ENCODE assay signal across 9 mouse cellular contexts in genomic region chr13:22036986-22037385, GRCm38 (mm10). TPM values are rescaled to one million over a fixed set of nuclear protein-coding genes. Genes with fewer than 3 reads are reported as not detected.
A peak's percentile ranks its signal among the peaks of the same experiment; 100 is the strongest.
DNase-seq lines count a peak whose midpoint lies in the region; ATAC-seq and TF ChIP-seq lines count a peak whose summit lies in the region.
"Had no signal": no experiment of that assay in that cellular context is flagged by ENCODE, and none has a peak within 500 bp of the region (broad histone marks: within the 10 kb centered on the region; RNA-seq: fewer than 3 reads in every experiment).

No protein-coding gene starts in this region.

- DNase-seq in hindbrain, embryonic 11.5 days (ENCODE audit: low spot score): no peak
- DNase-seq in hindbrain, postnatal 0 days (ENCODE audit: low spot score): no peak
- DNase-seq in ES-E14 (ENCODE audit: low read depth, low spot score): no peak
- DNase-seq in forebrain, embryonic 14.5 days (ENCODE audit: low spot score): no peak
- no peak for DNase-seq in spleen, postnatal 4 days (ENCODE audit: low spot score in 2 of 2)
- no peak for DNase-seq in gastrocnemius, postnatal 14 days
- DNase-seq in cerebellum, adult 2 months: no peak
- DNase-seq: kidney, adult 2 months had no signal

- H3K27ac ChIP-seq in hindbrain, embryonic 11.5 days (ENCODE audit: low read depth, low read length): peak overlapping the region; percentile 88
- H3K27ac ChIP-seq in hindbrain, postnatal 0 days: no peak overlapping the region
- peak overlapping the region; percentile 47; the same call in 1 of the 2 replicates for H3K27ac ChIP-seq in ES-E14 (ENCODE audit: insufficient read depth, low read depth, low read length, poor library complexity, severe bottlenecking)
- H3K27ac ChIP-seq in forebrain, embryonic 14.5 days (ENCODE audit: low read depth, low read length): peak overlapping the region; percentile 88
- peak overlapping the region; percentile 100 for H3K27ac ChIP-seq in liver, embryonic 15.5 days (replicated peaks)
- H3K27ac ChIP-seq in cerebellum, adult 2 months (ENCODE audit: insufficient read depth, low read length): no peak overlapping the region

- peak overlapping the region; percentile 59 for H3K9ac ChIP-seq in hindbrain, embryonic 11.5 days (ENCODE audit: low read depth, low read length)
- no peak overlapping the region for H3K9ac ChIP-seq in hindbrain, postnatal 0 days (replicated peaks; ENCODE audit: low read length)
- H3K9ac ChIP-seq in ES-E14 (ENCODE audit: insufficient read depth, low read depth, low read length, poor library complexity, severe bottlenecking): peak overlapping the region; percentile 66; the same call in 1 of the 2 replicates
- peak overlapping the region; percentile 66 for H3K9ac ChIP-seq in forebrain, embryonic 14.5 days (ENCODE audit: low read length)
- peak overlapping the region; percentile 71 for H3K9ac ChIP-seq in liver, embryonic 15.5 days

- peak overlapping the region; percentile 38; the same call in 1 of the 2 replicates for H3K4me3 ChIP-seq in hindbrain, embryonic 11.5 days (ENCODE audit: low read depth, low read length)
- no peak overlapping the region for H3K4me3 ChIP-seq in hindbrain, postnatal 0 days (ENCODE audit: low read length)
- peak overlapping the region; percentile 4 to 58; a peak in 2 of 4 replicates for H3K4me3 ChIP-seq in ES-E14 (ENCODE audit: insufficient read depth in 1 of 2, low read depth in 1 of 2, low read length in 2 of 2, poor library complexity in 1 of 2, severe bottlenecking in 1 of 2)
- peak overlapping the region; percentile 35 for H3K4me3 ChIP-seq in forebrain, embryonic 14.5 days (ENCODE audit: low read depth, low read length)
- H3K4me3 ChIP-seq in liver, embryonic 15.5 days (replicated peaks): peak overlapping the region; percentile 55
- H3K4me3 ChIP-seq in cerebellum, adult 2 months (replicated peaks; ENCODE audit: insufficient read depth, low read depth, low read length): no peak overlapping the region

- H3K36me3 ChIP-seq in hindbrain, embryonic 11.5 days (ENCODE audit: control insufficient read depth, insufficient read depth, low read length): no peaks in the 10 kb centered on the region
- H3K36me3 ChIP-seq in hindbrain, postnatal 0 days (ENCODE audit: insufficient read depth, low read length): no peaks in the 10 kb centered on the region
- H3K36me3 ChIP-seq in ES-E14 (ENCODE audit: control insufficient read depth, insufficient read depth, low read length, poor library complexity, severe bottlenecking): no peaks in the 10 kb centered on the region
- no peaks in the 10 kb centered on the region for H3K36me3 ChIP-seq in forebrain, embryonic 14.5 days (ENCODE audit: control insufficient read depth, insufficient read depth, low read length)
- no peaks in the 10 kb centered on the region for H3K36me3 ChIP-seq in liver, embryonic 15.5 days (replicated peaks)

- 0 out of 2 replicates have a peak, but pooled peaks cover 2% of the 10 kb centered on the region for H3K4me1 ChIP-seq in hindbrain, embryonic 11.5 days (replicated peaks; ENCODE audit: control insufficient read depth, insufficient read depth, low read length)
- H3K4me1 ChIP-seq in hindbrain, postnatal 0 days (ENCODE audit: insufficient read depth, low read length): peaks cover 13% of the 10 kb centered on the region; the same call in 1 of the 2 replicates
- H3K4me1 ChIP-seq in ES-E14 (ENCODE audit: control insufficient read depth in 2 of 2, insufficient read depth in 2 of 2, low read length in 2 of 2, poor library complexity in 1 of 2): peaks cover 0 to 8% of the 10 kb centered on the region in 2 experiments; a peak in 1 of 4 replicates
- peaks cover 18% of the 10 kb centered on the region for H3K4me1 ChIP-seq in forebrain, embryonic 14.5 days (ENCODE audit: control insufficient read depth, insufficient read depth, low read length)
- peaks cover 62% of the 10 kb centered on the region for H3K4me1 ChIP-seq in liver, embryonic 15.5 days (replicated peaks)
- H3K4me1 ChIP-seq in cerebellum, adult 2 months (ENCODE audit: control insufficient read depth, insufficient read depth, low read length): no peaks in the 10 kb centered on the region; the same call in 1 of the 2 replicates

- peak overlapping the region; percentile 60 for H3K4me2 ChIP-seq in hindbrain, embryonic 11.5 days (replicated peaks; ENCODE audit: low read depth, low read length)
- H3K4me2 ChIP-seq in hindbrain, postnatal 0 days (ENCODE audit: low read depth, low read length): no peak overlapping the region
- H3K4me2 ChIP-seq in forebrain, embryonic 14.5 days (ENCODE audit: low read length): peak overlapping the region; percentile 64
- H3K4me2 ChIP-seq in liver, embryonic 15.5 days: peak overlapping the region; percentile 75

- in situ Hi-C loops in ES-E14 (cut with MboI; ENCODE audit: low sequenced_read_pairs in 2 of 2, unreplicated experiment in 2 of 2): loop anchor here (10.0 to 25.0 kb wide), 8 partner anchors 300 to 1725 kb away; partner anchors contain the start of genes Hist1h4j (in 2 of the 2), Abt1 (in 1 of the 2), Hist1h1a (in 1 of the 2) and Hist1h1d (in 1 of the 2)

- no peak for TF ChIP-seq POLR2A in cerebellum, adult 2 months (IDR thresholded peaks at IDR 0.05; ENCODE audit: borderline replicate concordance, insufficient read depth, low read length)

- no peak for ATAC-seq in hindbrain, embryonic 11.5 days (ENCODE audit: low FRiP score)
- no peak for ATAC-seq in hindbrain, postnatal 0 days
- no peak for ATAC-seq in forebrain, embryonic 14.5 days
- no peak for ATAC-seq in liver, embryonic 15.5 days (ENCODE audit: insufficient read depth)

- intact Hi-C loops in gastrocnemius, postnatal 14 days (cut with DNase I; ENCODE audit: low total_unique reads): loop anchor here (10.0 kb wide), 1 partner anchor 212 kb away; no protein-coding TSS in a partner anchor

- H3K9me3 ChIP-seq in hindbrain, embryonic 11.5 days (ENCODE audit: control insufficient read depth, low read length): no peaks in the 10 kb centered on the region
- H3K9me3 ChIP-seq in hindbrain, postnatal 0 days (ENCODE audit: low read length): no peaks in the 10 kb centered on the region
- no peaks in the 10 kb centered on the region for H3K9me3 ChIP-seq in ES-E14 (ENCODE audit: control insufficient read depth, insufficient read depth, low read depth, low read length)
- no peaks in the 10 kb centered on the region for H3K9me3 ChIP-seq in forebrain, embryonic 14.5 days (replicated peaks; ENCODE audit: control insufficient read depth, low read length)
- H3K9me3 ChIP-seq in liver, embryonic 15.5 days (replicated peaks): no peaks in the 10 kb centered on the region

- TF ChIP-seq CTCF in hindbrain, postnatal 0 days (IDR thresholded peaks at IDR 0.05; ENCODE audit: low read depth): no peak
- no peak for TF ChIP-seq CTCF in cerebellum, adult 2 months (IDR thresholded peaks at IDR 0.05; ENCODE audit: borderline replicate concordance, insufficient read depth, low read depth, low read length)

- H3K27me3 ChIP-seq in hindbrain, embryonic 11.5 days (ENCODE audit: control insufficient read depth, insufficient read depth, low read length): no peaks in the 10 kb centered on the region
- H3K27me3 ChIP-seq in hindbrain, postnatal 0 days (ENCODE audit: insufficient read depth, low read length): no peaks in the 10 kb centered on the region
- H3K27me3 ChIP-seq in forebrain, embryonic 14.5 days (replicated peaks; ENCODE audit: control insufficient read depth, insufficient read depth, low read length): no peaks in the 10 kb centered on the region
- no peaks in the 10 kb centered on the region for H3K27me3 ChIP-seq in liver, embryonic 15.5 days
- H3K27me3 ChIP-seq in cerebellum, adult 2 months (ENCODE audit: control insufficient read depth, insufficient read depth, low read length): no peaks in the 10 kb centered on the region

- WGBS in hindbrain, embryonic 11.5 days: 64% methylated on average over 3 of the region's 3 CpGs
- 54% methylated on average over 3 of the region's 3 CpGs for WGBS in hindbrain, postnatal 0 days
- WGBS in forebrain, embryonic 14.5 days: 50% methylated on average over 3 of the region's 3 CpGs
- WGBS in liver, embryonic 15.5 days (ENCODE audit: insufficient replicate concordance): 41% methylated on average over 3 of the region's 3 CpGs
- 54% methylated on average over 3 of the region's 3 CpGs for WGBS in cerebellum, adult 2 months

RNA-seq across cellular contexts. Expression of gene Hist1h2bk, which starts 1.3 kb away (rescaled TPM):
- 7.2 and 10.2 TPM in 2 replicates for polyA plus RNA-seq in hindbrain, embryonic 11.5 days (2014; fragmentation: Nextera tagmentation; extraction: Ambion mirVana)
- 468 and 587 TPM in 2 replicates for total RNA-seq in hindbrain, postnatal 0 days (2014; rRNA removed)
- polyA plus RNA-seq in hindbrain, postnatal 0 days (2015; fragmentation: Nextera tagmentation; extraction: Ambion mirVana): 0.84 and 1.2 TPM in 2 replicates
- 1,340 and 1,966 TPM in 2 replicates for total RNA-seq in ES-E14 (2012; rRNA removed)
- polyA plus RNA-seq in forebrain, embryonic 14.5 days (2014; fragmentation: Nextera tagmentation; extraction: Ambion mirVana): 2.5 and 3.5 TPM in 2 replicates
- polyA plus RNA-seq in liver, embryonic 15.5 days (2015; fragmentation: Nextera tagmentation; extraction: Ambion mirVana): 4.4 and 5.4 TPM in 2 replicates
- 10 to 100 TPM; 80.3 to 90.2 TPM for total RNA-seq in gastrocnemius, postnatal 14 days (2021)
- polyA plus RNA-seq in cerebellum, adult 2 months (2012; rRNA removed): 0.34 TPM in 1 of 2 replicates, not detected in the other

RNA-seq across cellular contexts. Expression of gene Hist1h2ah, which starts 1.6 kb away (rescaled TPM):
- polyA plus RNA-seq in hindbrain, embryonic 11.5 days (2014; fragmentation: Nextera tagmentation; extraction: Ambion mirVana): 8.4 and 11.9 TPM in 2 replicates
- total RNA-seq in hindbrain, postnatal 0 days (2014; rRNA removed): 67.7 and 136 TPM in 2 replicates
- 2.2 and 10.5 TPM in 2 replicates for polyA plus RNA-seq in hindbrain, postnatal 0 days (2015; fragmentation: Nextera tagmentation; extraction: Ambion mirVana)
- total RNA-seq in ES-E14 (2012; rRNA removed): 1,543 and 2,450 TPM in 2 replicates
- polyA plus RNA-seq in forebrain, embryonic 14.5 days (2014; fragmentation: Nextera tagmentation; extraction: Ambion mirVana): 4.8 and 8.3 TPM in 2 replicates
- polyA plus RNA-seq in liver, embryonic 15.5 days (2015; fragmentation: Nextera tagmentation; extraction: Ambion mirVana): 9.5 and 11.4 TPM in 2 replicates
- 10 to 100 TPM; 45.8 to 69.2 TPM for total RNA-seq in gastrocnemius, postnatal 14 days (2021)
- polyA plus RNA-seq in cerebellum, adult 2 months (2012; rRNA removed): not detected in 2 replicates

RNA-seq across cellular contexts. Expression of gene Hist1h4i, which starts 4.2 kb away (rescaled TPM):
- 31.2 and 31.4 TPM in 2 replicates for polyA plus RNA-seq in hindbrain, embryonic 11.5 days (2014; fragmentation: Nextera tagmentation; extraction: Ambion mirVana)
- 20.6 and 39.3 TPM in 2 replicates for total RNA-seq in hindbrain, postnatal 0 days (2014; rRNA removed)
- polyA plus RNA-seq in hindbrain, postnatal 0 days (2015; fragmentation: Nextera tagmentation; extraction: Ambion mirVana): 5.1 and 5.5 TPM in 2 replicates
- total RNA-seq in ES-E14 (2012; rRNA removed): 814 and 830 TPM in 2 replicates
- polyA plus RNA-seq in forebrain, embryonic 14.5 days (2014; fragmentation: Nextera tagmentation; extraction: Ambion mirVana): 14.0 and 18.0 TPM in 2 replicates
- polyA plus RNA-seq in liver, embryonic 15.5 days (2015; fragmentation: Nextera tagmentation; extraction: Ambion mirVana): 40.8 and 42.0 TPM in 2 replicates
- total RNA-seq in gastrocnemius, postnatal 14 days (2021): 10 to 100 TPM; 46.4 to 49.7 TPM
- polyA plus RNA-seq in cerebellum, adult 2 months (2012; rRNA removed): 8.8 and 9.8 TPM in 2 replicates

RNA-seq across cellular contexts. Expression of gene Hist1h2ag, which starts 5.8 kb away (rescaled TPM):
- 58.7 and 60.3 TPM in 2 replicates for polyA plus RNA-seq in hindbrain, embryonic 11.5 days (2014; fragmentation: Nextera tagmentation; extraction: Ambion mirVana)
- 477 and 856 TPM in 2 replicates for total RNA-seq in hindbrain, postnatal 0 days (2014; rRNA removed)
- 13.5 and 16.6 TPM in 2 replicates for polyA plus RNA-seq in hindbrain, postnatal 0 days (2015; fragmentation: Nextera tagmentation; extraction: Ambion mirVana)
- total RNA-seq in ES-E14 (2012; rRNA removed): 786 and 868 TPM in 2 replicates
- 20.4 and 37.4 TPM in 2 replicates for polyA plus RNA-seq in forebrain, embryonic 14.5 days (2014; fragmentation: Nextera tagmentation; extraction: Ambion mirVana)
- 13.0 and 22.6 TPM in 2 replicates for polyA plus RNA-seq in liver, embryonic 15.5 days (2015; fragmentation: Nextera tagmentation; extraction: Ambion mirVana)
- total RNA-seq in gastrocnemius, postnatal 14 days (2021): 10 to 100 TPM; 40.6 to 42.0 TPM
- polyA plus RNA-seq in cerebellum, adult 2 months (2012; rRNA removed): 0.60 and 1.1 TPM in 2 replicates
- polyA plus RNA-seq: kidney, adult 2 months had no signal

RNA-seq across cellular contexts. Expression of gene Hist1h2bj, which starts 6.0 kb away (rescaled TPM):
- 14.0 and 15.2 TPM in 2 replicates for polyA plus RNA-seq in hindbrain, embryonic 11.5 days (2014; fragmentation: Nextera tagmentation; extraction: Ambion mirVana)
- total RNA-seq in hindbrain, postnatal 0 days (2014; rRNA removed): 777 and 1,409 TPM in 2 replicates
- polyA plus RNA-seq in hindbrain, postnatal 0 days (2015; fragmentation: Nextera tagmentation; extraction: Ambion mirVana): 4.2 and 6.8 TPM in 2 replicates
- total RNA-seq in ES-E14 (2012; rRNA removed): 1,371 and 1,735 TPM in 2 replicates
- 3.0 and 7.0 TPM in 2 replicates for polyA plus RNA-seq in forebrain, embryonic 14.5 days (2014; fragmentation: Nextera tagmentation; extraction: Ambion mirVana)
- 17.5 and 18.4 TPM in 2 replicates for polyA plus RNA-seq in liver, embryonic 15.5 days (2015; fragmentation: Nextera tagmentation; extraction: Ambion mirVana)
- 10 to 100 TPM; 41.8 to 44.7 TPM for total RNA-seq in gastrocnemius, postnatal 14 days (2021)
- 0.97 and 1.5 TPM in 2 replicates for polyA plus RNA-seq in cerebellum, adult 2 months (2012; rRNA removed)

Comparison
In these comparisons a context has a peak if more than half of its experiments do, and no peak if none do; other contexts are left out.
1. H3K27ac ChIP-seq: peak in hindbrain, embryonic 11.5 days (single experiment), ES-E14 (single experiment), forebrain, embryonic 14.5 days (single experiment) and liver, embryonic 15.5 days (single experiment); none in hindbrain, postnatal 0 days (single experiment) and cerebellum, adult 2 months (single experiment).
2. H3K4me3 ChIP-seq: peak in hindbrain, embryonic 11.5 days (single experiment), ES-E14 (2 of 2), forebrain, embryonic 14.5 days (single experiment) and liver, embryonic 15.5 days (single experiment); none in hindbrain, postnatal 0 days (single experiment) and cerebellum, adult 2 months (single experiment).